Mouse (Mus musculus) heart, adult 2 months (tissue): Measurements from ENCODE around the gene Stxbp3. TPM values are rescaled to one million over a fixed set of nuclear protein-coding genes. Genes with fewer than 3 reads are reported as not detected.
"Not testable (repeated sequence)": the region's sequence is repeated elsewhere in the genome, so short reads cannot be mapped to it uniquely, and the experiment has no call there.

Experiments
- DNase-seq, 2 experiments: peaks; one replicate each; pipeline ENCODE4 v3.0.0; 2021
- H3K27ac ChIP-seq: fragments of 200-600 bp; 2 replicates; pipeline ENCODE4 v1.8.1; 2022
- H3K27me3 ChIP-seq: fragments of 200-500 bp; 2 replicates; pipeline ENCODE4 v1.6.1; 2012; ENCODE audit warnings: mild to moderate bottlenecking, low read length, inconsistent platforms, mixed read lengths; ENCODE audit not compliant: control insufficient read depth, insufficient read depth
- H3K36me3 ChIP-seq: fragments of 200-500 bp; 2 replicates; pipeline ENCODE4 v1.6.1; 2012; ENCODE audit warnings: low read length, inconsistent platforms; ENCODE audit not compliant: control insufficient read depth, insufficient read depth
- H3K4me1 ChIP-seq: fragments of 200-500 bp; 2 replicates; pipeline ENCODE4 v1.6.1; 2011; ENCODE audit warnings: low read length; ENCODE audit not compliant: control insufficient read depth, insufficient read depth
- H3K4me3 ChIP-seq: fragments of 200-600 bp; 2 replicates; pipeline ENCODE4 v1.8.1; 2022
- H3K79me2 ChIP-seq: fragments of 200-500 bp; replicated peaks from 2 replicates; pipeline ENCODE4 v1.6.1; 2012; ENCODE audit warnings: mild to moderate bottlenecking, inconsistent platforms, low read length, moderate library complexity, mixed read lengths; ENCODE audit not compliant: control insufficient read depth, insufficient read depth
- H3K9ac ChIP-seq: fragments of 200-500 bp; 2 replicates; pipeline ENCODE4 v1.6.1; 2012; ENCODE audit warnings: low read depth, mild to moderate bottlenecking, control low read depth, inconsistent platforms, low read length, mixed read lengths
- CTCF ChIP-seq: fragments of 200-600 bp; IDR thresholded peaks from 2 replicates; pipeline ENCODE4 v1.8.1; 2022; ENCODE audit warnings: antibody characterized with exemption, mild to moderate bottlenecking, moderate library complexity
- EP300 ChIP-seq: fragments of 200-500 bp; IDR thresholded peaks from 2 replicates; pipeline ENCODE4 v1.6.1; 2011; ENCODE audit warnings: low read depth, low read length, control low read depth; ENCODE audit not compliant: insufficient read depth
- POLR2A ChIP-seq: fragments of 200-500 bp; IDR thresholded peaks from 2 replicates; pipeline ENCODE4 v1.6.1; 2011; ENCODE audit warnings: mild to moderate bottlenecking, low read depth, low read length, control low read depth; ENCODE audit not compliant: insufficient read depth
- WGBS: fragments of 180-500 bp; shearing (Covaris S2); methylation state at CpG from one replicate; pipeline ENCODE4 v1.1.7; 2018; 5-methylcytosine and 5-hydroxymethylcytosine counted together
- intact Hi-C: fragments of 180-260 bp; cut with DNase I; formaldehyde crosslinking; loops from one replicate; pipeline ENCODE4 v1.15.1; 2025
- polyA plus RNA-seq: library from polyadenylated mRNA; depleted of rRNA; stranded (reverse); fragments of >200 nt; gene quantifications from 2 replicates; pipeline ENCODE4 v1.2.3, GENCODE M21; 2012
- total RNA-seq, 2 experiments: library from RNA; stranded (reverse); gene quantifications; 2 replicates each; pipeline ENCODE4 v1.2.3; 2021

Gene Stxbp3
- total and polyA plus RNA-seq, 3 experiments, result 7.0 to 27.3 (median 25.7) TPM

GRCm38 (mm10) chr3:108836931-108837330 lies 3.4 kb downstream of the Stxbp3 start:
- peaks cover 3% of the 10 kb centered on the region for H3K4me1 ChIP-seq
- H3K27me3 ChIP-seq, result no peaks in the 10 kb centered on the region
- no peak overlapping the region for H3K4me3 ChIP-seq
- DNase-seq, result no peak
- intact Hi-C loops, result loop anchor here (10.0 kb wide), 1 partner anchor 272 kb away; the partner anchor contains the start of gene Tmem167b
- no peak overlapping the region for H3K27ac ChIP-seq
- 94% methylated on average over 6 of the region's 6 CpGs for WGBS
- H3K9ac ChIP-seq, result no peak overlapping the region
- H3K36me3 ChIP-seq, result peaks cover 22% of the 10 kb centered on the region
- peaks cover 10% of the 10 kb centered on the region for H3K79me2 ChIP-seq
- TF ChIP-seq POLR2A (no peak), CTCF (no peak), EP300 (no peak)

- H3K27ac ChIP-seq, H3K4me1 ChIP-seq, DNase-seq, H3K4me3 ChIP-seq, H3K9ac ChIP-seq, H3K27me3 ChIP-seq: not testable (repeated sequence)
- intact Hi-C loops, result loop anchor here (10.0 kb wide), 1 partner anchor 269 kb away; the partner anchor contains the start of gene Tmem167b
- H3K36me3 ChIP-seq, result peaks cover 17% of the 10 kb centered on the region
- WGBS, result 98% methylated on average over 1 of the region's 1 CpGs
- peaks cover 15% of the 10 kb centered on the region for H3K79me2 ChIP-seq
These were observed 6.6 kb downstream of the Stxbp3 start for GRCm38 (mm10) chr3:108833717-108834116.

GRCm38 (mm10) chr3:108831750-108832149 lies 8.6 kb downstream of the Stxbp3 start:
- intact Hi-C loops, result loop anchor here (10.0 kb wide), 1 partner anchor 267 kb away; the partner anchor contains the start of gene Tmem167b
- no peak overlapping the region for H3K4me3 ChIP-seq
- WGBS, result 91% methylated on average over 6 of the region's 6 CpGs
- H3K36me3 ChIP-seq, result peaks cover 5% of the 10 kb centered on the region
- no peak overlapping the region for H3K9ac ChIP-seq
- no peak overlapping the region for H3K27ac ChIP-seq
- no peak for DNase-seq
- H3K4me1 ChIP-seq, result peaks cover 5% of the 10 kb centered on the region
- H3K27me3 ChIP-seq, result no peaks in the 10 kb centered on the region
- TF ChIP-seq EP300, result no peak
- TF ChIP-seq CTCF, result no peak
- H3K79me2 ChIP-seq, result peaks cover 15% of the 10 kb centered on the region

- TF ChIP-seq CTCF (no peak), POLR2A (no peak), EP300 (no peak)
- 65% methylated on average over 11 of the region's 11 CpGs for WGBS
- no peaks in the 10 kb centered on the region; the same call in 1 of the 2 replicates for H3K36me3 ChIP-seq
- no peaks in the 10 kb centered on the region for H3K27me3 ChIP-seq
- DNase-seq, result peak; percentile 23 to 39
- no peak overlapping the region for H3K4me3 ChIP-seq
- H3K79me2 ChIP-seq, result peaks cover 13% of the 10 kb centered on the region
- peaks cover 5% of the 10 kb centered on the region for H3K4me1 ChIP-seq
- H3K27ac ChIP-seq, result peak overlapping the region; percentile 8
- H3K9ac ChIP-seq, result no peak overlapping the region
- intact Hi-C loops, result loop anchor here (10.0 kb wide), 1 partner anchor 266 kb away; the partner anchor contains the start of gene Tmem167b
These were observed 9.8 kb downstream of the Stxbp3 start for GRCm38 (mm10) chr3:108830493-108830892.

- WGBS, result 64% methylated on average over 4 of the region's 4 CpGs
- Histone ChIP-seq H3K4me1 (0 out of 2 replicates have a peak, but pooled peaks cover 1% of the 10 kb centered on the region), H3K4me3 (no peak overlapping the region), H3K36me3 (peaks cover 2% of the 10 kb centered on the region), H3K27me3 (no peaks in the 10 kb centered on the region), H3K9ac (no peak overlapping the region), H3K79me2 (no peaks in the 10 kb centered on the region), H3K27ac (no peak overlapping the region)
- DNase-seq, result no peak
- intact Hi-C loops, result no loop called here
- TF ChIP-seq EP300 (no peak), POLR2A (no peak), CTCF (no peak)
These were observed 24.7 kb downstream of the Stxbp3 start for GRCm38 (mm10) chr3:108815631-108816030.

- no peak overlapping the region for H3K27ac ChIP-seq
- H3K4me1 ChIP-seq, result 0 out of 2 replicates have a peak, but pooled peaks cover 1% of the 10 kb centered on the region
- H3K79me2 ChIP-seq, result no peaks in the 10 kb centered on the region
- WGBS, result 54% methylated on average over 4 of the region's 4 CpGs
- no peak for DNase-seq
- H3K4me3 ChIP-seq, result no peak overlapping the region
- no peaks in the 10 kb centered on the region for H3K27me3 ChIP-seq
- H3K9ac ChIP-seq, result no peak overlapping the region
- no peak for TF ChIP-seq CTCF
- TF ChIP-seq POLR2A, result no peak
- TF ChIP-seq EP300, result no peak
- peaks cover 2% of the 10 kb centered on the region for H3K36me3 ChIP-seq
- intact Hi-C loops, result no loop called here
These were observed 29.5 kb downstream of the Stxbp3 start for GRCm38 (mm10) chr3:108810747-108811263.
